Mouse (Mus musculus) right cerebral cortex, postnatal 10 days (tissue): ENCODE results near the gene Sdk2.

ENCODE experiments used
- DNase-seq, 2 experiments: peaks; one replicate each; pipeline ENCODE4 v3.0.0; 2021; ENCODE audit warnings: low spot score in 2 of 2

Sdk2 gene

DNA sequence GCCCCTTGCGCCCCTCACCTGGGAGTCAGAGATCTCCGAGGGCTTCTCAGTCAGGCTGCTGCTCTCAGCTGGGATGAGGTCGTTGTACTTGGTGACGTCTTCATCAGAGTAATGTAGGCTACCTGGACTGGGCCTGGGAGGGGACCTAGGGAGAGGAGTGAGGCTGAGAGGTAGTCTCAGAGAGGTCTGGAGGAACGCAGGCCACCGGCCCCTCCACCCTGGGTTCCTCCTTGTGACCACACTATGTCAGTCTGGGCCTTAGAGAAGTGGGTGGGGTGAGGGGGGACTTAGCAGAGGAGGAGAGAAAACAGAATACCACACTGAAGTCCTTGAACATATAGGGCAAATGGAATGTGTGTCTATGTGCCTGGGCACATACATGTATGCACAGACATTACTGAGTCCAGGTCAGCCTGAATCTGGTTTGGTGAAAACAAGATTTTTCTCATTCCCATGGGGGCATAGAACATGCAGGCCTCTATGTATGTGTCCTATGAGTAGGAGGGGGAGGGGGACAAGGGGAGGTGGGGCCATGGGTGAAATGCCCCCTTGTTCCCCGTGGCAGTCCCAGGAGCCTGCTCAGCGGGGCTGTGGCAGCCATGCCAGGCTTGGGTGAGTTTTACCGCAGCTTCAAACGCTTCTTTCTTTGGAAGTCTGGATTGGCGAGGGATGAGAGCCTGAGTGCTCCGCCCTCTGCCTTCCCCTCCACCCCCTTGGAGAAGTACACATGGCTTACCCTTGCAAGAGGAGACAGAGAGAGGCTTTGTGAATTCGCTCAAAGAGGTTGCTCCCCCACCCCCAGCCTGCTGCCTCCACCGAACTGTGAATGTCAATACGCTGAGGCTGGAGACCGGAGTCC lies 275.3 kb downstream of the Sdk2 start:
- peak; percentile 80 to 89 for DNase-seq

DNA sequence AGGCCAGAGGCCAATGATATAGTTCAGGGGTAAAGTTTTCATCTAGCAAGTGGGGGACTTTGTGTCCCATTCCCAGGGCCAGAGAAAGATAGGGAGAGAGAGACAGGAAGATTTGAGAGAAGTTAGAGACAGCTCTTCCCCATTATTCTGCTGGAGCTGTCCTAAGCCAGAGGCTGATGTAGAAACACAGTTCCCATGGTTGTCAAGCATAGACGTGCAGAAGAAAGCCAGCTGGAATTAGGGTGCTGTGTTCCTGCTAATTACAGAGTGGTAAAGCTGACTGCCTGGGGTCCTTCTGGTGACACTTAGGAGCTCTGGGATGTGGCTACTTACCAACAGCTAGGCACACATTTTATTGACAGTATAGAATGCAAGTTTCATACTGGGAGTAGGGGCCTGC lies 277.7 kb downstream of the Sdk2 start:
- DNase-seq = no peak

DNA sequence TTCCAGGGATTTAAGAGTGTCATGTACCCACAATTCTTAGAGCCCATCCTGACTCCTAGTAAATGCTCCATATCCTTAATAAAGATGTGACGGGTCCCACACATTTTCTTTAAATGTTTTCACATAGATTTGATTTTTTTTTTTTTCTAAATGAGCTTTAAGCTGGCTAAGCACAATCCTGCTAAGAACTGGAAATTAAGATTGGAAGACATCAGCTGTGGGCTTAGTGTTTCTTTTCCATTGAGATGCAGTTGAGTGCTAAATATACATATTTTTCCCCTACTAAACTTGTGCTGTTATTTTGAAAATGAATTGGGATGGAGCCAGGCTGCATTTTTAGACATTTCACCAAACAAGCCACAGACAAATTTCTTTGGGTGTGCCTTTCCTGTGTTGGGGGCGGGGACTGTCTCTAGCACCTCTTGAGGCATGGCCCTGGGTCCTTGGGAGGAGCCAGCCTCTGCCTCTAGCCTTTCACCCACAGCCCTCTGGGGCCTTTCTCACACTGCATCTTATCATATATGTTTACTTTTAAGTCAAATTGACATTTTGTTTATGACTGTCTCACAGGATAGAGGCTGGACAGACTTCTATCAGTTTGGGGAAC lies 278.6 kb downstream of the Sdk2 start:
- no peak for DNase-seq

DNA sequence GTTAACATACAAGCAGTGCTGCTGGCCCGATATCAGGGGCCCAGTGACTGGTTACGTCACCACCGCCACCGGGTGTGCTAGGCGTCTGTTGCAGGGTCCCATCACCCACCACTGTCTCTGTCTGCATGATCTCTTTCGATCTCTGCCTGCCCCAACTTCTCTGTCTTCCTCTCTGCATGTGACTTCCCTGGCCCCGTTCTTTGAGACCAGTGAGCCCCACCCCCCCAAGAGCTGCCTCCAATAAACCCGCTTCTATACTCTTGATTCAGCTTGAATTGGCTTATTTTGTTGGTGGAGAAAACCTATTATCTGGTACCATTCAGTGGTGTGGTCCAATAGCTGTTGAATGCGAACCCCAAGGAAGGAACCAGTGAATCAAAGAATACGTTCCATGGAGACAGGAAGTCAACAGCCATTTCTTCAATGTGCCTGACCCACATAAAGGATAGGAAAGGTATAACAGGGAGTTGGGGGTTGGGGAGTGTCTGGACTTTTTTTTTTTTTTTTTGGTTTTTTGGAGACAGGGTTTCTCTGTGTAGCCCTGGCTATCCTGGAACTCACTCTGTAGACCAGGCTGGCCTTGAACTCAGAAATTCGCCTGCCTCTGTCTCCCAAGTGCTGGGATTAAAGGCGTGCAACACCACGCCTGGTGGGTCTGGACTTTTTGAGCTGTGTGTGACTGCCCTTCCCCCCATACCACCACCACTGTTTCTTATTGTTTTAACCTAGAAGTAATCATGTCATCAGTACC lies 279.2 kb downstream of the Sdk2 start:
- no peak for DNase-seq

DNA sequence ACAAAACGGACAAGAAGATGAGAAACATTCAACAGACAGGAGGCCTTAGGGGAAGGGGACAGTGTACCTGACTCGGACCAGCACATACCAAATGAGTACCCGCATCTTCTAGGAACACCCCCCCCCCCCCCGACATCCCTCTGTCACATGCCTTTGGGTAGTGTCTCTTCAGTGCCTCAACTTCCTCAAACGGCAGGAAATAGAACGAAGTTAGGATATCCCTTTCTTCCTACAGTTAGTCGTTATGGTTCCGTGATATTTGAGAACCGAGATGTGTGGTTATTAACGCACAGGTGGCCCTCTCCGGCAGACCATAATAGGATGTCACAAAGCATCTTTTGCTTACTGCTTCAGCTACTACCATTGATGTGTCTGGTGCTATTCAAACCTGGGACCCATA lies 279.8 kb downstream of the Sdk2 start:
- DNase-seq = no peak

DNA sequence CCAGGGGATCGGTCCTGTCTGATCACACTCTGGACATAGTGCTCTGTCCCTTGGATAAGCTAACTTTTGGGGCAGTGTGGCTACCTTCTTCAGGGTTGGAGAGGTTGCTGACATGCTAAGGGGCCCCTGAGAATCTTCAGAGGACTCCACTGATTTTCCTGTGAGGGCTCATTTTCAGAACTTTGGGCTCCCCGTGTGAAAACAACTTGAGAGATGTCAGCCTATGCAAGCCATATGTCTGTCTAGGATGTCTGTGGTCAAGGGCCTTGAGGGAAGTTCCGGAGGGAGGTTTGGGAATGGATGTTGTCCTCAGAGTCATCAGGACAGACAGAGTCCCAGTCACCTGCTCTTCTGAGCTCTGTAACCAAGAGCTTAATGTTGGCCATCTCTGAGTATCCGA lies 280.5 kb downstream of the Sdk2 start:
- DNase-seq = no peak

DNA sequence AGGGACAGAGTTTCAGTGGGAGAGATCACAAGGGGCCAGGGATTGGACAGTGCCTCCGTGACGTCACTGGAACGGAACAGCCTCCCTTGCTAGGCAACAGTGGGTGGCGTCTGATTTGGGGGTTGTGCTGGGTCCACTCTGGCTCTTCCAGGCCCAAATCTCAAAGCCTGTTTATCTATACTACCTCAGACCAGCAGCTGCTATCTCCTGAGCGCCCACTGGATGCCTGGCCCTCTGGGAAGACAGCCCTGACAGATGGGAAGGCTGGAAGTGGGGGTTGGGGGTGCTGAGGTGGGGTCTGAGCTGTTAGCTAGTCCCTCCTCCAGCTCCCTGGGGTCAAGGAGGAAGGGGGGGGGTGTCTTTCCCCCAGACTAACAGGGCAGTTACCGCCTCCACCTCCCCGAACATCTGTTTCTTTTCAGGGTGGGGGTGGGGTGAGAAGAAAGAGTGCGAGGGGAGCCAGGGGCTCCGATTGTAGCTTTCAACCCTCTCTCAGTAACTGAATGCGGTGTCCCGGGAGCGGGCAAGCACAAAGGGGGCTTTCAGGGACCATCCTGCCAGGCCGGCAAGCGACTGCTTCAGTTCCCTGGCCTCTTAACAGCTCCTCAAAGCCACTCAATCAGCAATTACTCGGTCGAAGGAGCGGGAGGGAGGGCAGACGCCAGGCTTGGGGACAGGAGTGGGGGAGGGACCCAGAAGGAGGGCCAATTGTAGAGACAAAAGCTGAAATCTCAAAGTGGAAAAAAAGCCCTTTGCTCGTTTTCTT lies 281.3 kb downstream of the Sdk2 start:
- peak; percentile 87 to 91 for DNase-seq

DNA sequence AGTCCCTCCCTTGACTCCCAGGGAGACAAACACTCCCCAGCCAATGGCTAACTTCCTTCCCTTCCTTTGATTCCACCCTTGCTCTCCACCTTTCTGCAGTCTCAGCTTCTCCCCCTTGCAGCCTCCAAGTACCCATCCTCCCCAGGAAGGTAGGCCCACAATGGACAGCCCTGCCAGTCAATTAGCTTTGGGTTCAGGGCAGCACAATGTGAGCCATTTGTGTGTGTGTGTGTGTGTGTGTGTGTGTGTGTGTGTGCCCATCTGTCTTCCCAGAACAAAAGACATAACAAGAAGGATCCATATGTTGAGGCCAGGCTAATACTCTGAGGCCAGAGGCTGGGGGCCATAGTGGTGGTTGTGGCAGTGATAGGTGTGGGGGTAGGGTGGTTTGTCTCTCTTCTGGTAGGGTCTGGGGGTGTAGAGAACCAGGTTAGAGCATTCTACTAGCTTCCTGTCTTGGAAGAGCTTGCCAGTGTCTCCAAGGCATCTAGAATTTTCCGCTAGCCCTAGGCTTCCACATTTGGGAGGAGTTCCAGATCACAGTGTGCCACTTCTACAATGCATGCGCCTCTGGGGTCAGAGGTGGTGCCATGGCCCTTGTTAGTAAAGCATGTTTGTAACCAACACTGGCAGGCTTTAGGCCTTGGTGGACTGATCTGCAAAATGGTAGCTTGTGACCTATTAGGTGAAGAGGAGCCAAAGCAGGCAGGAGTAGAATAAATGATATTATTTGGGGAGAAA lies 282.0 kb downstream of the Sdk2 start:
- no peak for DNase-seq

DNA sequence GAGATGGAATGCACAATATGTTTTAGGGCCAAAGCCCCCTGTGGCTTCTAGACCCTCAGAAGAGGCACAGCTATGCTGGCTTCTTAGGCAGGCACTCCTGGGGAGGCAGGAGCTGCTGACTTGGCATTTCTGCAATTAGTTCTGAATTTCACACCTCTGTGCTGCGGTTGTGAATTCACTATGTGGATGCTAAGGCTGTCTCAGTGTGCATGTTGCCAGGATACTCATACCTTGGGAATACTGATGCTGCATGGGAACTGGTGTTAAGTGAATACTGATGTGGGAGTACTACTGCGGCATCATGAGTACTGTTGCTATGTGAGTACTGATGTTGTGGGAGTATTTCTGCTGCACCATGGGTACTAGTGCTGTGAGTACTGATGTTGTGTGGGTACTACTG lies 284.4 kb downstream of the Sdk2 start:
- DNase-seq = no peak

DNA sequence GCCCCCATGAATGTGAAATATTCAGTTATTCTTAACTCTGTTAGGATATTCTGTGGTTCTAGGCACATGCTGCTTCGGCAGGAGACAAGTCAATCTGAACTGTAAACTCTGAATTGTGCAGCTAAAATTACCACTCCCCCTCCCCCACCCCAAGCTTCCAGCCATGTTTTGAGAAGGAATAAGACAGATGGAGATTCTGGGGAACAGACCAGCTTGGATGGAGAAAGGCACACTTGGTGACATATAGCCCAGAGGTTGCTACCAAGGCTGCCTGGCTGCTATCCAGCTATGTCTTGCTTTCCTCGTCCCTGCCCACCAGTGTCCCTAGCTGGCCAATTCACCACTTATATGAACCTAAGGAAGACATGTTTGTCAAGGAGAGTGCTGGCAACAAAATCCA lies 284.8 kb downstream of the Sdk2 start:
- DNase-seq = no peak

DNA sequence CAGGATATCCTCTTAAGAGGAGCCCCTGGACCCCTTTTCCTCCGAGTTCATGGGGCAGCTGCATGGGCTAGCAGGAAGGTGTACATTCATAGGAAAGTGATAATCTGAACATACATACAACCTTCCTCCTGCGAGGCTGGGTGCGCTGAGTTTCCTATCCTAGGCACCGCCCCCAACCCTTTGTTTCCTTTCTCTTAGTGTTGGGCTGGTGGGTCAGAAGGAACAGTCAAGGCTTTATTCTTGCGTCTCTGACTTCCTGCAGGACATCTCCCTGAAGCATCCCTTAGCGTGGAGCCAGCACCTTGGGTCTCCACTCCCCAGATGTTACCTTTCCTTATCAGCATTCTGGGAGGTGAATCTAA lies 287.2 kb downstream of the Sdk2 start:
- no peak for DNase-seq

DNA sequence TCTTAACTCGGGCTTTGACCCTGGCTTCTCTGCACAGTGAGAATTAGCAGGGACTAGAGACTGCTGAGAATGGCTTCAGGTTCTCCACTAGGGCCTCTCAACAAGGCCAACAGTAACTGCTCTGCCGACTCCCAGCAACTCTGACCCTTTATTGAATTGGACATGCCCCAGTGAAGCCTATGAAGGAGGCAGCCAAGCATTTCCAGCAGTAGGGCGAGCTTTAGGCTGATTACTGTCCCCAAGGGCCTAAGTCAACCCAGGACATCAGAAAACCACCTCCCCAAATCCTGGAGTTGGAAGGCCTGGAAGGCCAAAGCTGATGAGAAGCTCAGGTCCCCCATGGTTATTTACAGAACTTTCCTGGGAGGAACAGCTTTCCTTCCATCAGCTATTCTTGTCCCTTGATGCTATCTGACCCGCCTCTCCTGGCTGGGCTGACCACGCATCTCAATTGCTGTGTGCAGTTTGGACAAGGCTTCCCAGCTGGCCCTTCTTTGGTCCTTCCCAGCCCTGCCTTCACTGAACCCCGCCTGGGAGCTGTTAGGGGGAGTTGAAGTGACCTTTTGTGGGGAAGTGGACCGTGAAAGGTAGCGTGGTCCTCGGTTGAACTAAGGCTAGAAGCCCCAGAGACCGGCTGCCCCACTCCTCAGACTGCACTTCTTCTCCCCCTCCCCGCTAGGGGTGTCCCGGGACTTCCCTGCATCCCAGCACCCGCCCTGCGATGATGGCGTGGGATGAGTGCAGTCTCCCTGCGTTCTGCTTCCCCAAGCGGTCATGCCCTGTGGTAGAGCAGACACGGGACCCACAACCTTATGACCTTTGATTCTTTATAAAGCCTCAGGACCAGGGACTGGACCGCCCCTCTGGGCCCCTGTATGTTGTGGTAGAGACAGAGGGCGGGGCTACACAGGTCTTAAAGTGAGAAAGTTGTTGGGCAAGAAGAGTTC lies 287.8 kb downstream of the Sdk2 start:
- DNase-seq = no peak

DNA sequence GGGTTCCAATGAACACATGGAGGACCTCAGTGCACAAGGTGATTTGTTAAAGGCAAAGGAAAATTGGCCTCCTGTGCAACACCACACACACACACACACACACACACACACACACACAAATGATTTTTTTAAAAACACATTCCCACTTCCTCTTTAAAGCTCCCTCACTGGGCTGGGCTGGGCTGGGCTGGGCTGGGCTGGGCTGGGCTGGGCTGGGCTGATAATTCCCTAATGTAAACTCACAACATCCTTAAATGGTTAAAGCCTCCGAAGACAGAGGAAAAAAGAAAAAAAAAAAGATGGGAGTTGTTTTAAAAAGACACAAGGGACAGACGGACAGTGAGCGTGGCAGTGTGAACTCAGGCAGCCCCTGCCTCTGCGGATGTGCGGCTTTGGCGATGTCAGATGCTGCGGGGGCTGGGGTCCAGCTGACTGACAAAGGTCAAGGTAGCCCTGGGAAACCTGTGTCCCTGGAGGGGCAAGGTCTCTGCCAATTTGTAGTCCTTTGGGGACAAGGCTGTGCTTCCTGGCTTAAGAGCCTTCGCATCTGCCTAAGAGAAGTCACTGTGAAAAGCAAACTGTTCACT lies 288.9 kb downstream of the Sdk2 start:
- DNase-seq = no peak

DNA sequence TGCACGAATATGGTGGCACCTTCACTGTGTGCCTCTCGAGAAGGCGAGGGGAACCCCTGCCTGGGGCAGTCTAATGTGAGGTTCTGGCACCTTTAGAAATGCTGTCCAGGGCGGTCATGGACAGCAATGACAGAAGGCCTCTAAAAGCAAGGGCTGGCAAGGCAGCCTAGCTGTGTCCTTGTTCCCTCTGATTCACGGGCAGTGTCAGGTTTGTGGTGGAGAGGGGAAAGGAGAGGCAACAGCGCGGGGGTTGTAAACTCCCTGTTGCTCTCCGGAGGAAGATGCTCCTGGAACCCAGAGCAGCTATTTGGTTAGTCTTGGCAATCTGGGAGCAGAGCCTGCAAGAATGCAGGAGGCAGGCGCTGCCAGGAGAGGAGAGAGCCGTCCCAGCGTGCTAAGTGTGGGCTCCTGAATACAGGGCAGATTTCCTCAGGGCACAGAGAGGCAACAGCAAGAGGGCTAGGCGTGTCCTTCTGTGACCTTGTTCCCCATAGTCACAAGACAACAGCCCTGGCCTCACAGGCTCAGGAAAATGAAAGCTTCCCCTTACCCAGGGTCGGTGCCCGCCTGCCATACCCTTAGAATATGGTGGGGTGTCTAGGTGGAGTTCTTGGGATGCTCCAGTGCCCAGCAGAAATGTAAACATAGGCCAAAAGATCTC lies 289.9 kb downstream of the Sdk2 start:
- no peak for DNase-seq

DNA sequence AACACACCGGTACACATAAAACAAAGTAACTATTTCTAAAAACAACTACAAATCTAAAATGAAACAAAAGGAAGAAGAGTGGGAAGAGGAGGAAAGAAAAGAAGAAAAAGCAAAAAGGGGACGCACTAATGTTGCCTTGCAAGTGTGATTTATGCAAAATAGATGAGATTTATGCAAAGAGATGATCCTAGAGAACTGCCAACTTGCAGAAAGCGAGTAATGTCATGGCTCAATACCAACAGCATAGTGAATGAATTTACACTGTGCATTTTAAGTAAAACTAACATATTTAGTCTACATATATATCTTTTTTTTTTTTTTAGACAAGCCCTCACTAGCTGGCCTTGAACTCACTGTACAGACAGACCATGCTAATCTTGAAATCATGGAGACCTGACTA lies 292.1 kb downstream of the Sdk2 start:
- no peak for DNase-seq

DNA sequence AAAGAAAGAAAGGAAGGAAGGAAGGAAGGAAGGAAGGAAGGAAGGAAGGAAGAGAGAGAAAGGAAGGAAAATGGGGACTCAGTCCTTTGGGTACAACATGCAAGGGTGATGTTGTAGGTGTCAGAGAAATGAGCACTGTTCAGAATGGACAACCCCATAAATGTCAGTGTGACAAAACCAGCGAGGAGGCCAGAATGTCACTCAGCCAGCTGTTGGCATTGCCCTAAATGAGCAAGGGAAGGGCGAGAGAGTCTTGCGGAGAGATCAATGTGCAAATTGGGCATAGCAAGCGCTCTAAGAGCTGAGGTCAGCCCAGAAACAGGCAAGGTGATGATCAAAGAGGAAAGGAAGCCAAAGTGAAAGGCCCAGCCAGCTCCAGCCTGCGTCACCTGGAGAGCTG lies 293.7 kb downstream of the Sdk2 start:
- DNase-seq = no peak

DNA sequence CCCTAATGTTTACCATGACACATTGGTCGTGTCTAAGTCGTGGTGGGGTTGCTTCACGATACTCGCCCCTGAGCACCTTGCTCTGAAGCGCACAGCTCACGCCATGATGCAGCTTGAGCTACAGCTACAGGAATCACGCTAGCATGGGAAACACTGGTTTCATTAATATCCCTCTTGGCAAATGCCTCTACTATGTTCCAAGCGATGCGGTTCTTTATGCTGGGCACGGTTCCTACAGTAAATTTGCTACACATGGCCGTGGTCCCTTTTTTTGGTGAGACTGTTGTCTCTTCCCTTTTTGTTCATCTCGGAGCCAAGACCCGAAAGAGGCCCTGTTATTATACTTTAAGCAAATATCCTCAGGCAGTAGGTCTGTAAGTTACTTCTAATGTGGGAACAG lies 295.7 kb downstream of the Sdk2 start:
- no peak for DNase-seq

DNA sequence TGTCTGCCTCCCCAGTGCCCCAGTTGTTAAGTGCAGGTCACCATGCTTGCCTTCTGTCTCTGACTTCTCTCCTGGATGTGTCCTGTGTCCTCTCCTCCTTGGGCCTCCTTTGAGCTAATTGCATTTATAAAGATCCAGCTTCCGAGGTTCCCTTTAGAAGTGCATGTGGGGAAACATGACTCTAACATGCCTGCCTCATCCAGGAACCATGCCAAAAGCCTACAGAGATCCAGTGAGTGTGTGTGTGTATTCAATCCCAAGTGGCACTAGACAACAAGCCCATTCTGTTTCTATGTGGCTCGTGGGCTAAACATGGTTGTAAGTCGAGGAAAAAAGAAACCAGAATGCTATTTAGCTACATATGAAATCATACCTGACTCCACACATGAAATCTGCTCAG lies 298.5 kb downstream of the Sdk2 start:
- DNase-seq = no peak

DNA sequence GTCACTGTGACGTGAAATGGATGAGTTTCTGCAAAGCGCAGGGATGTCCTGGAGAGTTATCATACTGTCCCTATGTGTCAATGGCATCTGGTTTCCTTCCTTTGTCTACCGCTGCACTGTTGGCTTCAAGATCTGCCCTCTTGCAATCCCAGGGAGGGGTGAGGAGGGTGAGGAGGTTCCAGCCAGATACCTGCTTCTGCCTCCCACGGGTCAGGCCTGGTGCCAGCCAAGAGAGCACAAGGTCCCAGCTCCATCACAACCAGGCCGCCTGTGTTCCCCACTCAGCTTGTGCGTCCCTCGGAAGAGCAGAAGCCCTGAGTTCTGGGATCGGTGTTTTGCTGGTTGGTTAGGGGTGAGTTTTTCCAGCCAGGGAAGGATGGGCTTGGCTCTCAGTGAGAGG lies 299.6 kb downstream of the Sdk2 start:
- no peak for DNase-seq
